Mouse (Mus musculus) liver, embryonic 11.5 days (tissue): ENCODE data around the gene Nags. TPM values are rescaled to one million over a fixed set of nuclear protein-coding genes. Genes with fewer than 3 reads are reported as not detected.
"Not testable (repeated sequence)": the region's sequence is repeated elsewhere in the genome, so short reads cannot be mapped to it uniquely, and the experiment has no call there.

ENCODE experiments used
- ATAC-seq: fragments of 200-750 bp; cut with Nextera tagmentation; replicated peaks from 2 replicates; pipeline ENCODE4 v1.8.0; 2017; ENCODE audit warnings: moderate number of reproducible peaks, mild to moderate bottlenecking, moderate TSS enrichment, moderate library complexity; ENCODE audit not compliant: low FRiP score
- DNase-seq: peaks from one replicate; pipeline ENCODE4 v3.0.0-alpha.2; 2017; ENCODE audit warnings: low spot score
- H3K27ac ChIP-seq: fragments of 300-500 bp; sonication (generic); 2 replicates; pipeline ENCODE4 v1.5.1; 2014; ENCODE audit warnings: mild to moderate bottlenecking, low read depth, low read length, control low read depth
- H3K27me3 ChIP-seq: fragments of 300-500 bp; sonication (generic); replicated peaks from 2 replicates; pipeline ENCODE4 v1.6.1; 2014; ENCODE audit warnings: low read length, mixed read lengths; ENCODE audit not compliant: control insufficient read depth, insufficient read depth
- H3K36me3 ChIP-seq: fragments of 300-500 bp; sonication (generic); 2 replicates; pipeline ENCODE4 v1.6.1; 2014; ENCODE audit warnings: mild to moderate bottlenecking, low read length, moderate library complexity, mixed read lengths; ENCODE audit not compliant: control insufficient read depth, insufficient read depth
- H3K4me1 ChIP-seq: fragments of 300-500 bp; sonication (generic); replicated peaks from 2 replicates; pipeline ENCODE4 v1.6.1; 2014; ENCODE audit warnings: low read length, mixed read lengths; ENCODE audit not compliant: control insufficient read depth, insufficient read depth
- H3K4me2 ChIP-seq: fragments of 300-500 bp; sonication (generic); 2 replicates; pipeline ENCODE4 v1.6.1; 2014; ENCODE audit warnings: mild to moderate bottlenecking, control low read depth, moderate library complexity
- H3K4me3 ChIP-seq: fragments of 300-500 bp; sonication (generic); 2 replicates; pipeline ENCODE4 v1.5.1; 2014; ENCODE audit warnings: low read depth, low read length, control low read depth
- H3K9ac ChIP-seq: fragments of 300-500 bp; sonication (generic); 2 replicates; pipeline ENCODE4 v1.6.1; 2014; ENCODE audit warnings: low read depth, low read length, control low read depth
- H3K9me3 ChIP-seq: fragments of 300-500 bp; sonication (generic); 2 replicates; pipeline ENCODE4 v1.6.1; 2016; ENCODE audit warnings: low read length, inconsistent platforms, mixed read lengths; ENCODE audit not compliant: control insufficient read depth
- WGBS: fragments of 180-500 bp; shearing (Covaris S2); extraction: QIAGEN DNeasy Blood & Tissue Kit; methylation state at CpG from one replicate; pipeline ENCODE4 v1.1.7; 2014; 5-methylcytosine and 5-hydroxymethylcytosine counted together
- polyA plus RNA-seq: library from polyadenylated mRNA; unstranded; fragments of >200 nt; fragmentation: Nextera tagmentation; extraction: Ambion mirVana; gene quantifications from 2 replicates; pipeline ENCODE4 v1.2.1, GENCODE M21; 2014

Gene Nags
- polyA plus RNA-seq, 1 experiment from 2014 or later = 5.1 TPM

DNA sequence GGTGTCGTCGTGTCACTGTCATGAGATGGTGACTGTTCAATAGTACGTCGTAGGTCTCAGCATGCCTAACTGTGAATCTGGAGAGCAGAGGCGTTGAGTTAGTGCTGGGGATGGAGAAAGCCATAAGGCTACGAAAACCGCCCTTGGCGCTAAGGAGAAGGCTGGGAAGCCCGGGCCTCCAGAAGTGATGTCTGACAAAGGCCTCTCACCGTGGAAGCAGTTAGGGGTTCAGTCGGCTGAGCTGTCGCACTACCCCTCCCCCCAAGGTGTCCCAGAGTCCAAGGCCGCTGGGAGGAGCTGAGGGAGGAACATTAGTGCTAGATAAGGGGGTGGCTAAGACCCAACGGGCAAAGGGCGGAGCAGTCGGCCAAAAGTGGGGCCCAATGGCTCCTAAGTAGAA, 692 bp downstream of the Nags start:
- Histone ChIP-seq H3K9ac (peak overlapping the region; percentile 27), H3K27me3 (peaks cover 62% of the 10 kb centered on the region), H3K9me3 (no peaks in the 10 kb centered on the region), H3K36me3 (no peaks in the 10 kb centered on the region), H3K27ac (peak overlapping the region; percentile 53; the same call in 1 of the 2 replicates), H3K4me1 (peaks cover 17% of the 10 kb centered on the region), H3K4me3 (peak overlapping the region; percentile 55), H3K4me2 (peak overlapping the region; percentile 80)
- DNase-seq (peak; percentile 65), ATAC-seq (peak; percentile 54)
- WGBS = 4% methylated on average over 16 of the region's 16 CpGs

DNA sequence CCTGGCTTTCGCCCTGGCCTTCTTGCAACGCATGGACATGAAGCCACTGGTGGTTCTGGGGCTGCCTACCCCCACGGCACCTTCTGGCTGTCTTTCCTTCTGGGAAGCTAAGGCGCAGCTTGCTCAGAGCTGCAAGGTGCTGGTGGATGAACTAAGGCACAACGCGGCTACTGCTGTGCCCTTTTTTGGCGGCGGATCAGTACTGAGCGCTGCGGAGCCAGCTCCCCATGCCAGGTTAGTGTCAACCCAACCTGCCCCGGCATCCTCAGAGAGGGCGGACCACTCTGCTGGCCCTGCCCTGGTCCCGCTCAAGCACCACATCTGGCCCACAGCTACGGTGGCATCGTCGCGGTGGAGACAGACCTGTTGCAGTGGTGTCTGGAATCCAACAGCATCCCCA, 1.2 kb downstream of the Nags start:
- no peak for DNase-seq
- Histone ChIP-seq H3K36me3 (no peaks in the 10 kb centered on the region), H3K27ac (no peak overlapping the region), H3K4me2 (peak overlapping the region; percentile 80), H3K4me1 (peaks cover 17% of the 10 kb centered on the region), H3K4me3 (peak overlapping the region; percentile 55), H3K9me3 (no peaks in the 10 kb centered on the region), H3K9ac (peak overlapping the region; percentile 27), H3K27me3 (peaks cover 62% of the 10 kb centered on the region)
- 0 out of 2 replicates have a peak, but pooled peaks have one; percentile 3 for ATAC-seq
- 12% methylated on average over 17 of the region's 17 CpGs for WGBS

DNA sequence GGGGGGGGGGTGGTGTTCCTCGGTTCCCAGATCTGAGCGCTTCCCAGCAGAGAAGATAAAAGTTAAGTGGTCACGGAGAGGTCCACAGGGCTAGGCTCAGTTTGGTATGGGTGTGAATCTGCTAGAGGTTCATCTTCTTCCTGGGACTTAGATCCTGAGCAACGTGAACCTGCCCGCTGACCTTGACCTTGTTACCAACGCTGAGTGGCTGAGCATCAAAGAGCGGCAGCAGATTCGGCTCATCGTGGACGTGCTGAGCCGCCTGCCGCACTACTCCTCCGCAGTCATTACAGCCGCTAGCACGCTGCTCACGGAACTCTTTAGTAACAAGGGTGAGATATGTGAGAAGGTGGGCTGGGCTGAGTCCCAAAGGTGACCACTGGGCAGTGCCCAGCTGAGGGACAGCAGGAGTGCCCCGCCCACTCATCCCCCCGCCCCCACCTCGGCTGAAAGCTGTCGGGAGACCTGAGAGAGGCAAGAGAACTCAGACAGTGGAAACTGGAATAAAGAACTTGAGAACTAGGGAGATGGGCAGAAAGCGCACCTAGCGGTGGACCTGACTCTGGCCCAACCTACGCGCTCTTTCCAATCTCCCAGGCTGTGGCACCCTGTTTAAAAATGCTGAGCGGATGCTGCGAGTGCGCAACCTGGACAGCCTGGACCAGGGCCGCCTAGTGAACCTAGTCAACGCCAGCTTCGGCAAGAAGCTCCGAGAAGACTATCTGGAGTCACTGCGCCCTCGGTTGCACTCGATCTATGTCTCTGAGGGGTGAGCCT, 2.1 kb downstream of the Nags start:
- Histone ChIP-seq H3K36me3 (no peaks in the 10 kb centered on the region; the same call in 1 of the 2 replicates), H3K4me2 (peak overlapping the region; percentile 80), H3K27me3 (peaks cover 60% of the 10 kb centered on the region), H3K4me1 (peaks cover 17% of the 10 kb centered on the region), H3K4me3 (peak overlapping the region; percentile 55), H3K9ac (no peak overlapping the region), H3K9me3 (no peaks in the 10 kb centered on the region), H3K27ac (no peak overlapping the region)
- DNase-seq = no peak
- 13% methylated on average over 34 of the region's 34 CpGs for WGBS
- ATAC-seq = no peak

DNA sequence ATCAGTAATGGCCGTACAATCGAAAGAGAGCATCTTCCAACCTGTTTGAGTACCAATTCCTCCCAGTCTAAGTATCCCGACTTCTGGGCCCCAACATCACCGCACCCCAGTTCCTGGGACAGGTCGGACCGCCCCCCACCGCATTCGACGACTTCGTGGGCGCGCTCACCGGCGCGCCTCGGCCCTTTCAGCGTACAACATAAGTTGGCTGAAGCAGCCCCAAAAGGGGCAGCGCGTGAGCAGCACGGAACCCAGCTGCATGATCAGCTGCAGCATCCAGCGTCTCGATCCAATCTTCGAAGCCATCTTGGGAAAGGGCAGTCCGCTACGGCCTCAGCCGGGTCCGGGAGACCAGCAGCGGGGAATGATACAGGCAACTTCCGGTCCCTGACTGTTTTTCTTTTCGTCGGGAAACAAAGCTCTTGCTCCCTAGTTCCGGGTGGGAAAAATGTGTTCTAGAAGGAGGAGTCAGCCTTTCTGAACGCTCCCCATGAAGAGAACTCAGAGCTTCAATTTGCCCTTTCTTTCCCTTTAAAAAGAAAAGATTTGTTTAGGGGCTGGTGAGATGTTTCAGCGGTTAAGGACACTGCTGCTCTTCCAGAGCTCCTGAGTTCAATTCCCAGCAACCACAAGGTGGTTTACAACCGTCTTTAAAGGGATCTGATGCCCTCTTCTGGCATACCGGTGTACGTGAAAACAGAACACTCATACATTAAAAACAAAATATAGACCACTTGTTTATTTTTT, 10.9 kb downstream of the Nags start, which contains the start of gene Tmem101:
Gene Tmem101 (minus strand): TSS at position 366 of the 747 bp plus-strand sequence.
- WGBS = under 1% methylated on average over 37 of the region's 37 CpGs

DNA sequence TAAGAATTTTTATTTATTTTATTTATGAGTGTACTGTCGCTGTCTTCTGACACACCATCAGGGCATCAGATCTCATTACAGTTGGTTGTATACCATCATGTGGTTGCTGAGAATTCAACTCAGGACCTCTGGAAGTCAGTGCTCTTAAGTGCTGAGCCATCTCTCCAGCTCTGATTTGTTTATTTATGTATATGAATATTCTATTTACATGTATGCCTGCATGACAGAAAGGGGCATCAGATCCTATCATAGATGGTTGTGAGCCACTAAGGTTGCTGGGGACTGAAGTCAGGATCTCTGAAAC, 11.4 kb downstream of the Nags start:
- 7% methylated on average over 1 of the region's 1 CpGs for WGBS

More for the DNA sequence above, 10.9 kb downstream of the Nags start, which contains the start of gene Tmem101:
- ATAC-seq (peak; percentile 83), DNase-seq (peak; percentile 82)
- Histone ChIP-seq H3K9ac (peak within 1 kb of the TSS; percentile 83), H3K4me3 (peak within 1 kb of the TSS; percentile 93), H3K27me3 (no peaks in the 10 kb centered on the region), H3K4me2 (peak within 1 kb of the TSS; percentile 95), H3K4me1 (peaks cover 3% of the 10 kb centered on the region), H3K36me3 (peaks cover 5% of the 10 kb centered on the region), H3K27ac (peak within 1 kb of the TSS; percentile 66), H3K9me3 (no peaks in the 10 kb centered on the region)

DNA sequence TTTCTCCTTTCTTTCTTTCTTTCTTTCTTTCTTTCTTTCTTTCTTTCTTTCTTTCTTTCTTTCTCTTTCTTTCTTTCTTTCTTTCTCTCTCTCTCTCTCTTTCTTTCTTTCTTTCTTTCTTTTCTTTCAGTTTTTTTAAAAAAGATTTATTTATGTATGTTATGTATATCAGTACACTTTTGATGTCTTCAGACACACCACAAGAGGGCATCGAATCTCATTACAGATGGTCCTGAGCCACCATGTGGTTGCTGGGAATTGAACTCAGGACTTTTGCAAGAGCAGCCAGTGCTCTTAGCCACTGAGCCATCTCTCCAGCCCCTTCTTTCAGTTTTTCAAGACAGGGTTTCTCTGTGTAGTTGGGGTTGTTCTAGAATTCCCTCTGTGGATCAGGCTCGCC, 12.7 kb downstream of the Nags start:
- not testable (repeated sequence) for H3K4me1 ChIP-seq, H3K9me3 ChIP-seq, H3K4me2 ChIP-seq, H3K9ac ChIP-seq, H3K27ac ChIP-seq, DNase-seq, ATAC-seq, H3K27me3 ChIP-seq, H3K4me3 ChIP-seq
- H3K36me3 ChIP-seq = peaks cover 13% of the 10 kb centered on the region
- WGBS = 80% methylated on average over 2 of the region's 2 CpGs

More for the DNA sequence above, 11.4 kb downstream of the Nags start:
- Histone ChIP-seq H3K4me1 (peaks cover 3% of the 10 kb centered on the region), H3K27ac (no peak overlapping the region), H3K27me3 (no peaks in the 10 kb centered on the region), H3K4me2 (peak overlapping the region; percentile 95), H3K9ac (0 out of 2 replicates have a peak overlapping the region, but pooled peaks have one; percentile 4), H3K36me3 (peaks cover 7% of the 10 kb centered on the region), H3K4me3 (peak overlapping the region; percentile 93), H3K9me3 (no peaks in the 10 kb centered on the region)
- DNase-seq (no peak), ATAC-seq (no peak)

DNA sequence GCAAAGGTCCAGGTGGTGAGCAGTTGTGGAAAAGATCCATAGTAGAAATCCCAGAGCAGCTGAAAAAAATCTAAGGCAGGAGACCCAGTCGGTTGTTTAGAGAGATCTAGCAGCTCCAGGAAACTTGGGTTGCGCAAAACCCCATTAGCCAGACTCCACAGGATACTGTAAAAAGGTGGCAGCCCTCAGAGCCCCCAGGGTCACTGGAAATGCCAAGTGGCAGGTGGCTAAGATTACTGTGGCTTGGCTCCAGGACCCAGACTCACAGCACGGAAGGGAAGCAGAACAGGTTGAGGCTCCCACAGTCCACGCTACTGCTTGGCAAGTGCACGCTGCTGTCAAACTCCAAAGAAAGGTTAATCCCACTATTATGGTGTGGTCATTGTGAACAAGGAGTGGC, 14.5 kb downstream of the Nags start:
- Histone ChIP-seq H3K9ac (no peak overlapping the region), H3K4me2 (no peak overlapping the region), H3K36me3 (peaks cover 22% of the 10 kb centered on the region), H3K4me1 (peaks cover 3% of the 10 kb centered on the region), H3K4me3 (no peak overlapping the region), H3K9me3 (no peaks in the 10 kb centered on the region), H3K27ac (no peak overlapping the region), H3K27me3 (no peaks in the 10 kb centered on the region)
- WGBS = 72% methylated on average over 5 of the region's 5 CpGs
- no peak for DNase-seq
- ATAC-seq = no peak

DNA sequence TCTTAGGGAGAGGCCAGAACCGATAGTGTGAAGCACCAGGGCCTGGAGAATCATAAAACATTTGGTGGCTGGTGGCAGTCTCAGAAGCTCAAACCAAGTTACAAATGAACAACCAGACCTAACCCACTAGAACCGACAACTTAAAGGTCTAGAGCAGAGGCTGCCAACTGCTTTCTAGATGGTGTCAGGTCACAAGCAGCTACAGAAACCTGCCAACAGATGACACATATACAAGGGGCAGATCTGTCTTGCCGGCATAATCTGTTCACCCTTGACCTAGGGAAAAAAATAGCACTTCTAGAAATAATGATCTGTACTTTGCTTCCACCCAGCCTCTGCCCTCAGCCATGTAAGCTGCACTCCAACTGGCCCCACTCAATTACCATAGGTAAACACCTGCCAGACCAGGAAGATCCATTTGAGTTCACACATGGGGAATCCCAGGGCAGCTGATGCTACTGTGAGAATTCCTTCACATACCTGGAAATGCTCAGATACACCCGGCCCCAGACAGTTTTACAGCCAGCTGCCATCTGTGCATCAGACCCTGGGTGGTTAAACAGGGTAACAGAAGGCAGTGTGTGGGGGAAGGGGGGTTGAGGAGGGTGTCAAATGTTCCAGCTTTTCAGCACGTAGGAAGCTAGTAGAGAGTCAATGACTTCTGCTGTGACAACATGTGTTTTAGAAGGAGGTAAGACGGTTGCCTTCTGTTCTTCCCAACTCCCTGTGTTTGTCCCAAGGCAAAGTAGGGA, 20.8 kb downstream of the Nags start:
- DNase-seq = no peak
- Histone ChIP-seq H3K36me3 (peaks cover 43% of the 10 kb centered on the region), H3K4me1 (0 out of 2 replicates have a peak, but pooled peaks cover 3% of the 10 kb centered on the region), H3K9me3 (no peaks in the 10 kb centered on the region), H3K27me3 (no peaks in the 10 kb centered on the region), H3K4me2 (no peak overlapping the region), H3K4me3 (no peak overlapping the region), H3K9ac (no peak overlapping the region), H3K27ac (no peak overlapping the region)
- WGBS = 66% methylated on average over 6 of the region's 6 CpGs
- no peak for ATAC-seq
